Mouse (Mus musculus) C2C12 (cell line): Measurements from ENCODE around the gene Aimp2. TPM values are rescaled to one million over a fixed set of nuclear protein-coding genes. Genes with fewer than 3 reads are reported as not detected.

Source experiments
- H3K27me3 ChIP-seq: one replicate; pipeline ENCODE4 v1.6.1; 2011; ENCODE audit not compliant: control insufficient read depth, insufficient read depth, insufficient read length
- H3K36me3 ChIP-seq: one replicate; pipeline ENCODE4 v1.6.1; 2011; ENCODE audit not compliant: control insufficient read depth, insufficient read depth
- H3K4me3 ChIP-seq: one replicate; pipeline ENCODE4 v1.5.1; 2011; ENCODE audit warnings: mild to moderate bottlenecking, control low read depth; ENCODE audit not compliant: poor library complexity, insufficient read depth, severe bottlenecking
- H3K79me2 ChIP-seq: one replicate; pipeline ENCODE4 v1.6.1; 2011; ENCODE audit not compliant: control insufficient read depth, insufficient read depth
- H3K79me3 ChIP-seq: one replicate; pipeline ENCODE4 v1.6.1; 2011; ENCODE audit warnings: low read depth, control low read depth
- H3ac ChIP-seq: one replicate; pipeline ENCODE3; 2011; ENCODE audit warnings: low read depth; ENCODE audit not compliant: control insufficient read depth, insufficient read length
- CEBPB ChIP-seq: IDR thresholded peaks from one replicate; pipeline ENCODE4 v1.6.1; 2011; ENCODE audit warnings: low read depth, mild to moderate bottlenecking, control low read depth, moderate library complexity
- CTCF ChIP-seq: IDR thresholded peaks from one replicate; pipeline ENCODE4 v1.5.1; 2011; ENCODE audit not compliant: control insufficient read depth, insufficient read depth, insufficient read length
- FOSL1 ChIP-seq: IDR thresholded peaks from one replicate; pipeline ENCODE4 v1.8.0; 2011; ENCODE audit warnings: mild to moderate bottlenecking, low read length; ENCODE audit not compliant: poor library complexity, insufficient read depth, severe bottlenecking
- MAX ChIP-seq: IDR thresholded peaks from one replicate; pipeline ENCODE4 v1.6.1; 2011; ENCODE audit warnings: mild to moderate bottlenecking, control low read depth
- MYOD1 ChIP-seq: IDR thresholded peaks from one replicate; pipeline ENCODE4 v1.6.1; 2011; ENCODE audit warnings: low read depth; ENCODE audit not compliant: control insufficient read depth, insufficient read length
- MYOG ChIP-seq: IDR thresholded peaks from one replicate; pipeline ENCODE4 v1.6.1; 2011; ENCODE audit not compliant: control insufficient read depth, insufficient read length; ENCODE audit errors: extremely low read depth
- USF1 ChIP-seq: IDR thresholded peaks from one replicate; pipeline ENCODE4 v1.6.1; 2011; ENCODE audit warnings: low read depth, mild to moderate bottlenecking, control low read depth, moderate library complexity
- polyA plus RNA-seq: library from polyadenylated mRNA; unstranded; fragments of >200 nt; fragmentation: generic; extraction: Trizol; gene quantifications from one replicate; pipeline ENCODE4 v1.2.1, GENCODE M21; 2012; ENCODE audit warnings: missing spikeins

The Aimp2 gene
- polyA plus RNA-seq, 1 experiment: 158 TPM

- no peak for TF ChIP-seq MAX
- no peak for TF ChIP-seq MYOD1
- no peak for TF ChIP-seq USF1
- TF ChIP-seq CTCF: no peak
- no peak for TF ChIP-seq CEBPB
- TF ChIP-seq FOSL1: no peak
- no peak for TF ChIP-seq MYOG
- Histone ChIP-seq H3K79me3 (no peaks in the 10 kb centered on the region), H3K79me2 (no peaks in the 10 kb centered on the region), H3K36me3 (no peaks in the 10 kb centered on the region), H3K4me3 (no peak overlapping the region), H3K27me3 (peaks cover 24% of the 10 kb centered on the region), H3ac (no peak overlapping the region)
These were observed 33.8 kb upstream of the Aimp2 start for GRCm38 (mm10) chr5:143943231-143944125.

GRCm38 (mm10) chr5:143941588-143941987 is 31.9 kb upstream of the Aimp2 start:
- Histone ChIP-seq H3K27me3 (peaks cover 24% of the 10 kb centered on the region), H3K79me3 (no peaks in the 10 kb centered on the region), H3K79me2 (no peaks in the 10 kb centered on the region), H3K36me3 (no peaks in the 10 kb centered on the region), H3K4me3 (no peak overlapping the region), H3ac (no peak overlapping the region)
- TF ChIP-seq USF1 (no peak), MYOG (no peak), MYOD1 (no peak), CTCF (no peak), MAX (no peak), FOSL1 (no peak), CEBPB (no peak)

GRCm38 (mm10) chr5:143936156-143936555 is 26.5 kb upstream of the Aimp2 start:
- Histone ChIP-seq H3K79me3 (no peaks in the 10 kb centered on the region), H3K79me2 (no peaks in the 10 kb centered on the region)
- TF ChIP-seq CEBPB (no peak), MYOD1 (no peak), CTCF (no peak), MYOG (no peak), FOSL1 (no peak), USF1 (no peak), MAX (no peak)

GRCm38 (mm10) chr5:143933875-143934274 is 24.2 kb upstream of the Aimp2 start:
- Histone ChIP-seq H3K4me3 (no peak overlapping the region), H3K27me3 (no peaks in the 10 kb centered on the region), H3ac (no peak overlapping the region), H3K36me3 (peaks cover 20% of the 10 kb centered on the region), H3K79me2 (no peaks in the 10 kb centered on the region), H3K79me3 (no peaks in the 10 kb centered on the region)
- TF ChIP-seq MAX (no peak), FOSL1 (no peak), CTCF (no peak), USF1 (no peak), CEBPB (no peak), MYOG (no peak), MYOD1 (no peak)

More at GRCm38 (mm10) chr5:143936156-143936555, 26.5 kb upstream of the Aimp2 start:
- Histone ChIP-seq H3K27me3 (no peaks in the 10 kb centered on the region), H3K36me3 (peaks cover 1% of the 10 kb centered on the region), H3K4me3 (no peak overlapping the region), H3ac (no peak overlapping the region)

- Histone ChIP-seq H3K4me3 (no peak overlapping the region), H3K79me2 (no peaks in the 10 kb centered on the region)
These were observed 23.8 kb upstream of the Aimp2 start for GRCm38 (mm10) chr5:143933414-143933813.

More at GRCm38 (mm10) chr5:143933414-143933813, 23.8 kb upstream of the Aimp2 start:
- H3ac ChIP-seq: no peak overlapping the region
- H3K79me3 ChIP-seq: no peaks in the 10 kb centered on the region
- H3K36me3 ChIP-seq: peaks cover 24% of the 10 kb centered on the region
- no peaks in the 10 kb centered on the region for H3K27me3 ChIP-seq
- TF ChIP-seq CEBPB (no peak), FOSL1 (no peak), MAX (no peak), CTCF (no peak), MYOG (no peak), USF1 (no peak), MYOD1 (no peak)
